Mouse (Mus musculus): ENCODE results near the gene Nelfb. TPM values are rescaled to one million over a fixed set of nuclear protein-coding genes. Genes with fewer than 3 reads are reported as not detected.
A peak's percentile ranks its signal among the peaks of the same experiment; 100 is the strongest.

The Nelfb gene
- total and polyA plus RNA-seq, 2 experiments: 18.4 to 27.5 TPM

DNA sequence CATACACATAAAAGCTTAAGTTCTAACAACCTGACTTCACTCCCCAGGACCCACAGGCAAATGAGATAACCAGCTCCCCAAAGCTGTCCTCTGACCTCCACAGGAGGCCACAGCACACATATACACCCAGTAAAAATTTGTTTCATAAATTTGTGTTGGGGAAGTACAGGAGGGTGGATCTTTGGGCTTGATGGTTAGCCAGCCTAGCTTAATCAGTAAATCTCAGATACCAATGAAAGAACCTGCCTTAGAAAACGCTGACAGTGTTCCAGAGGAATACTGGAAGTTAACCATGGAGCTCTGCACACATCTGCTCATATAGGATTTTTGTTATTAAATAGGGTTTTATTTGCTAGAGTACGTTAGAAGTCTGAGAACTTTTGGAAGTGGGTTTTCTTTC lies 6.4 kb upstream of the Nelfb start:
- no peak overlapping the region for H3K4me3 ChIP-seq (ENCODE audit: insufficient read depth, low read depth, low read length)
- TF ChIP-seq POLR2A (IDR thresholded peaks at IDR 0.05; ENCODE audit: extremely low read depth, insufficient read depth, low read length) (no peak), CTCF (IDR thresholded peaks at IDR 0.05; ENCODE audit: low read depth, low read length) (no peak)
- 70% methylated on average over 2 of the region's 2 CpGs for WGBS
- H3K79me2 ChIP-seq (ENCODE audit: control insufficient read depth, insufficient read depth, low read length): no peaks in the 10 kb centered on the region
- no peaks in the 10 kb centered on the region for H3K27me3 ChIP-seq (ENCODE audit: control insufficient read depth, insufficient read depth, low read length)
- H3K4me1 ChIP-seq (ENCODE audit: control insufficient read depth, insufficient read depth, low read length): no peaks in the 10 kb centered on the region
- no peak for DNase-seq (ENCODE audit: extremely low read depth, low read depth, low spot score)
- no peak overlapping the region for H3K27ac ChIP-seq (replicated peaks; ENCODE audit: insufficient read depth, low read depth, low read length)
- H3K9ac ChIP-seq (ENCODE audit: low read depth, low read length): no peak overlapping the region
- H3K36me3 ChIP-seq (ENCODE audit: control insufficient read depth, insufficient read depth, low read length): no peaks in the 10 kb centered on the region; the same call in 1 of the 2 replicates

DNA sequence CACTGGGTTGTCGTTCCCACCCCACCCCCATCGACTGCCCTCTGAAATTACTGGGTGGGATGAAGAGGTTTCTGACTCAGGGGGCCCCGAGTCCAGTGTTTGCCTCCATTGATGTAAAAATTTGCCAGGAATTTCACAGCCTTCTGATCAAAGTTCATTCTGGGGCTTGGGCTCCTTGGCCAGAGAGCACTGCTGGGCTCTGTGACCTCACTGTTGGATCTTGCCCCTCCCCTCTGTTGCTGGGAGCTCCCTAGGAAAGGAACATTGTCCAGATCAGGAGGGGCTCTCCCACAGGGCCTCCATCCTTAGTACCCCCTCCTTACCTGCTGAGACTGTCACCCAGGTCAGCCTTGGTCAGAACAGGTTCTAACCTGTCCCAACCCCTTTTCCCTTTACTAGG lies 3.2 kb upstream of the Nelfb start, which contains the start of gene Stpg3:
TSS of gene Stpg3 (minus strand) at position 194 of the 400 bp plus-strand sequence.
- Histone ChIP-seq H3K27ac (replicated peaks; ENCODE audit: insufficient read depth, low read depth, low read length) (no peak within 1 kb of the TSS), H3K4me1 (ENCODE audit: control insufficient read depth, insufficient read depth, low read length) (peaks cover 10% of the 10 kb centered on the region), H3K4me3 (ENCODE audit: insufficient read depth, low read depth, low read length) (no peak within 1 kb of the TSS), H3K27me3 (ENCODE audit: control insufficient read depth, insufficient read depth, low read length) (no peaks in the 10 kb centered on the region), H3K79me2 (ENCODE audit: control insufficient read depth, insufficient read depth, low read length) (peaks cover 16% of the 10 kb centered on the region; the same call in 1 of the 2 replicates), H3K36me3 (ENCODE audit: control insufficient read depth, insufficient read depth, low read length) (no peaks in the 10 kb centered on the region), H3K9ac (ENCODE audit: low read depth, low read length) (no peak within 1 kb of the TSS)
- DNase-seq (ENCODE audit: extremely low read depth, low read depth, low spot score): no peak
- TF ChIP-seq CTCF (IDR thresholded peaks at IDR 0.05; ENCODE audit: low read depth, low read length) (no peak), POLR2A (IDR thresholded peaks at IDR 0.05; ENCODE audit: extremely low read depth, insufficient read depth, low read length) (no peak)
- 66% methylated on average over 3 of the region's 3 CpGs for WGBS

DNA sequence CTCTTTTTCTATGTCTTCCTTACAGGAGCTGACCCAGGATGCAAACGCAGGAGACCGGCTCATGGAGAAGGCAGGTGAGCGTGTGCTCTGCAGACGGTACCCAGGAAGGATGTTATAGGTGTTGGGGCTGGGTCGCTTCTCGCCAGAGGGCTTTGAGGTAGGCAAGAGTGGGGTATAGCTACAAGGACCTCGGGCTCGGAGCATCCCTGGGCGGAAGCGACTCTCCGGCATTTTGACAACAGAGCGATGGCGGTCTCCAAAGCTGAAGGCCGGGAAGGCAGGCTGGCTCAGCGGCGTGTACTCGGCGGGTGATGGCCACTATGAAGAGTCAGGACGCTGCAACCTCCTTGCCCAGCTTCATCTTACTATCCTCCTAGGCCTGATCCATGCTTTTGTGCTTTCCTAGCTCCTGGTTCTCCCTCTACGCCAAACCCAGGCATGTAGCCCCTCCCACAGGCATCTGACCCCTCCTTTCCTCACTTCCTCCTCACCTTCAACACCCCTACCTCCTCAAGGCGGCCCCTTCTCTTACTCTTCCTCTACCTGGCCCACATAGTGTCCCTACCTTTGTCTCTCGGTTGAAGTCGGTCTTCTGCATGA lies 2.1 kb upstream of the Nelfb start:
- peaks cover 2% of the 10 kb centered on the region; the same call in 1 of the 2 replicates for H3K36me3 ChIP-seq (ENCODE audit: control insufficient read depth, insufficient read depth, low read length)
- TF ChIP-seq CTCF (IDR thresholded peaks at IDR 0.05; ENCODE audit: low read depth, low read length) (no peak), POLR2A (IDR thresholded peaks at IDR 0.05; ENCODE audit: extremely low read depth, insufficient read depth, low read length) (no peak)
- no peak overlapping the region for H3K4me3 ChIP-seq (ENCODE audit: insufficient read depth, low read depth, low read length)
- no peak for DNase-seq (ENCODE audit: extremely low read depth, low read depth, low spot score)
- H3K9ac ChIP-seq (ENCODE audit: low read depth, low read length): no peak overlapping the region
- no peaks in the 10 kb centered on the region for H3K27me3 ChIP-seq (ENCODE audit: control insufficient read depth, insufficient read depth, low read length)
- H3K27ac ChIP-seq (replicated peaks; ENCODE audit: insufficient read depth, low read depth, low read length): no peak overlapping the region
- H3K79me2 ChIP-seq (ENCODE audit: control insufficient read depth, insufficient read depth, low read length): peaks cover 16% of the 10 kb centered on the region; the same call in 1 of the 2 replicates
- WGBS: 79% methylated on average over 23 of the region's 23 CpGs
- peaks cover 10% of the 10 kb centered on the region for H3K4me1 ChIP-seq (ENCODE audit: control insufficient read depth, insufficient read depth, low read length)

DNA sequence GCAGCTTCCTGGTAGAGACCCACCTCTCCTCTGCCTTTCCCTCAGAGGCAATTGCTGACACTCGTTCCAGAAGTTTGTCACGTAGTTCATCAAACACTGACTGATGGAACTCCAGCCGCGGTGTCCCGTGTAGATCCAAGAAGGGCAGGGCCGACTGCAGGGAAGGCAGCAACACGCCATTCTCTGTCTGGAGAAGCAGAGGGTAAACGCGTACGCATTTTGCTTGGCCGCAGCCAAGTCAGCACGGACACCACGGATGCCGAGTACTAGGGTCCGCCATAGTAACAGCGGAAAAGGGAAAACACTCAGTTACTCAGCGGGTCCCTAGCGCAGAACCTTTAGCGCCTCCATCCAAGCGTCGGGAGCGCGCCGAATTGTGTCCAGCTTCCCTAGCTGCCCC lies 603 bp downstream of the Nelfb start:
- no peak for DNase-seq (ENCODE audit: extremely low read depth, low read depth, low spot score)
- peak overlapping the region; percentile 94 for H3K4me3 ChIP-seq (ENCODE audit: insufficient read depth, low read depth, low read length)
- TF ChIP-seq CTCF (IDR thresholded peaks at IDR 0.05; ENCODE audit: low read depth, low read length) (no peak), POLR2A (IDR thresholded peaks at IDR 0.05; ENCODE audit: extremely low read depth, insufficient read depth, low read length) (no peak)
- H3K27me3 ChIP-seq (ENCODE audit: control insufficient read depth, insufficient read depth, low read length): no peaks in the 10 kb centered on the region
- H3K9ac ChIP-seq (ENCODE audit: low read depth, low read length): peak overlapping the region; percentile 95
- H3K36me3 ChIP-seq (ENCODE audit: control insufficient read depth, insufficient read depth, low read length): peaks cover 2% of the 10 kb centered on the region; the same call in 1 of the 2 replicates
- H3K27ac ChIP-seq (replicated peaks; ENCODE audit: insufficient read depth, low read depth, low read length): peak overlapping the region; percentile 76
- peaks cover 16% of the 10 kb centered on the region; the same call in 1 of the 2 replicates for H3K79me2 ChIP-seq (ENCODE audit: control insufficient read depth, insufficient read depth, low read length)
- WGBS: under 1% methylated on average over 24 of the region's 24 CpGs
- peaks cover 10% of the 10 kb centered on the region for H3K4me1 ChIP-seq (ENCODE audit: control insufficient read depth, insufficient read depth, low read length)

DNA sequence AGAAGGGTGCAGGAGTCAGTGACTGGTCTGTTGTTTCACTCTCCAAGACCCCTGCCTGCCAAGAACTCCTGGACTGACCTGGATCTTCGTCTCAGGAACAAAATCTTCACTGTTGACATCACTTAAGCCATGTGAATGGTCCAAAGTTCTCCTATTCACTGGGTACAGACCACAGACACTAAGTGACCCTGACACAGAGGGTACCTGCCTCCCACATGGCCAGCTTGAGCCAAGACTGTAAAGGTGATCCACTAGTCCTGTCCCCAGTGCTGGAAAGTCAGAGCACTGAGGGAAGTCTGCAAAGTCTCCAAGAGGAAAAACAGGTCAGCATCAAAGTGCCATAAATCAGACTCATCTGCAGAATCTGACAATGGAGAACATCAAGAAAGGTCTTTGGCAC lies 3.7 kb downstream of the Nelfb start:
- WGBS: 50% methylated on average over 1 of the region's 1 CpGs
- TF ChIP-seq CTCF (IDR thresholded peaks at IDR 0.05; ENCODE audit: low read depth, low read length): no peak
- no peak for TF ChIP-seq POLR2A (IDR thresholded peaks at IDR 0.05; ENCODE audit: extremely low read depth, insufficient read depth, low read length)
- no peak for DNase-seq (ENCODE audit: extremely low read depth, low read depth, low spot score)
- no peaks in the 10 kb centered on the region for H3K27me3 ChIP-seq (ENCODE audit: control insufficient read depth, insufficient read depth, low read length)
- no peak overlapping the region for H3K9ac ChIP-seq (ENCODE audit: low read depth, low read length)
- no peak overlapping the region for H3K4me3 ChIP-seq (ENCODE audit: insufficient read depth, low read depth, low read length)
- no peak overlapping the region for H3K27ac ChIP-seq (replicated peaks; ENCODE audit: insufficient read depth, low read depth, low read length)
- peaks cover 15% of the 10 kb centered on the region for H3K36me3 ChIP-seq (ENCODE audit: control insufficient read depth, insufficient read depth, low read length)
- H3K4me1 ChIP-seq (ENCODE audit: control insufficient read depth, insufficient read depth, low read length): peaks cover 10% of the 10 kb centered on the region
- H3K79me2 ChIP-seq (ENCODE audit: control insufficient read depth, insufficient read depth, low read length): peaks cover 16% of the 10 kb centered on the region; the same call in 1 of the 2 replicates

DNA sequence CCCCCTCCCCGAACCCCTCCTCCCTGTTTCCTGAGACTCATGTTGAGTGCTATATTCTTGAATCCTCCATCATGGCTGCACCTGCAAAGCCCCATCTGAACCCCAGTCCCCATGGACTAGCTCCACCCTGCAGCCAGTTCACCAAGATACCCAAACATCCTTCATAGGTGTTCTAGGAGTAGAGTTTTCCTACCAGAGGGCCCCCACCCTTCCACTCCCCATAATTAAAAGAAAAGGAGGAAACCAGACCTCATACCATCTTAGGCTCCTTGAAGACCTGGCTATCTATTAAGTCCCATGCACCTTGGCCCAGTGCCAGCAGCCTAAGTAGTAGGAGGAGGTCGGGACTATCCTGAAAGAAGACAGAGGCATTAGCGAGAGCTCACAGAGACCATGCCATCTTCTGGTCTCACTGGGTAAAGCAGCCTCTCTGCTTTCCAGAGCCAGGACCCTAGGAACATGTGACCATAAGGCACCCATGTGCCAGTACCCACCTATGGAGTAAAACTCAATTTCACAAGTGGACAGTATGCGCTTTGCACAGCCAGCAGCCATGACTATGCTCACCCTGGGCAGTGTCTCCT lies 7.6 kb downstream of the Nelfb start:
- no peak for DNase-seq (ENCODE audit: extremely low read depth, low read depth, low spot score)
- H3K9ac ChIP-seq (ENCODE audit: low read depth, low read length): no peak overlapping the region
- TF ChIP-seq POLR2A (IDR thresholded peaks at IDR 0.05; ENCODE audit: extremely low read depth, insufficient read depth, low read length) (no peak), CTCF (IDR thresholded peaks at IDR 0.05; ENCODE audit: low read depth, low read length) (no peak)
- no peaks in the 10 kb centered on the region for H3K4me1 ChIP-seq (ENCODE audit: control insufficient read depth, insufficient read depth, low read length)
- H3K27me3 ChIP-seq (ENCODE audit: control insufficient read depth, insufficient read depth, low read length): no peaks in the 10 kb centered on the region
- WGBS: 74% methylated on average over 4 of the region's 4 CpGs
- H3K27ac ChIP-seq (replicated peaks; ENCODE audit: insufficient read depth, low read depth, low read length): no peak overlapping the region
- no peaks in the 10 kb centered on the region for H3K79me2 ChIP-seq (ENCODE audit: control insufficient read depth, insufficient read depth, low read length)
- peaks cover 25% of the 10 kb centered on the region for H3K36me3 ChIP-seq (ENCODE audit: control insufficient read depth, insufficient read depth, low read length)
- H3K4me3 ChIP-seq (ENCODE audit: insufficient read depth, low read depth, low read length): no peak overlapping the region

Data from liver, adult 2 months (tissue).